Mouse (Mus musculus): ENCODE measurements at regions not wholly inside any gene's neighbourhood (a gene's known extent, or its start where the extent isn't known, plus 50 kb on each side); places are given as distances from the start of the nearest gene placed in this dataset.

- DNase-seq, result peak; percentile 37
Observed at GRCm38 (mm10) chrX:59817794-59818193, 181.5 kb upstream of the F9 start.

Measured in cerebellum, adult 11-12 months (tissue).